In the genomic region with DNA sequence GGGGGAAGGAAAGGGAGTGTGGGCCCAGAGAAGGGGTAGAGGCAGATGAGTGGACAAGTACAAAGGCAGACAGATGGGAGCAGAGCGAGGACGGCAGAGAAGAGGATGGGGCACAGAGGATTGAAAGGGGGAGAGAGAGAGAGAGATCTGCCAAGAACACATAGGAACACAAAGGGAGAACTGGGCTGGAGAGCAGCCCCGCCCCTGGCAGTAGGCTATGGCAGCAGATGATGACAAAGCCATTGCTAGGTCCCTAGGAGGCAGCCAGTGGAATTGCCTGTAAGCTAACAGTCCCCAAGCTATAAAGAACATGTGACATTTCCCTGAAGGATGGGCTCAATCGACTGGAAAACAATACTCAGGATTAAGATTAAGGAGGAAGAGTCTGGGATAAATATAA, we compare ENCODE assay signal across 26 mouse cellular contexts. TPM values are rescaled to one million over a fixed set of nuclear protein-coding genes. Genes with fewer than 3 reads are reported as not detected.
DNase-seq lines count a peak whose midpoint lies in the region; ATAC-seq and TF ChIP-seq lines count a peak whose summit lies in the region.
"Had no signal": no experiment of that assay in that cellular context is flagged by ENCODE, and none has a peak within 500 bp of the region (broad histone marks: within the 10 kb centered on the region; RNA-seq: fewer than 3 reads in every experiment).

No protein-coding gene starts in this region.

- no peak for ATAC-seq in midbrain, embryonic 11.5 days (ENCODE audit: low FRiP score)
- no peak for ATAC-seq in midbrain, embryonic 15.5 days (replicated peaks)
- peak; percentile 60; the same call in 1 of the 2 replicates for ATAC-seq in hindbrain, embryonic 14.5 days (ENCODE audit: low FRiP score)
- no peak for ATAC-seq in midbrain, postnatal 0 days (ENCODE audit: low FRiP score)
- ATAC-seq in liver, postnatal 0 days, result no peak
- ATAC-seq: forebrain, embryonic 16.5 days; intestine, postnatal 0 days had no signal

- H3K27me3 ChIP-seq in midbrain, embryonic 11.5 days (ENCODE audit: control insufficient read depth, insufficient read depth, low read length), result no peaks in the 10 kb centered on the region
- no peaks in the 10 kb centered on the region for H3K27me3 ChIP-seq in midbrain, embryonic 15.5 days (replicated peaks)
- no peaks in the 10 kb centered on the region for H3K27me3 ChIP-seq in hindbrain, embryonic 10.5 days (ENCODE audit: insufficient read depth, poor library complexity, severe bottlenecking)
- H3K27me3 ChIP-seq in hindbrain, embryonic 14.5 days (ENCODE audit: control insufficient read depth, insufficient read depth, low read length), result no peaks in the 10 kb centered on the region
- H3K27me3 ChIP-seq in midbrain, postnatal 0 days (ENCODE audit: insufficient read depth, low read length), result no peaks in the 10 kb centered on the region
- no peaks in the 10 kb centered on the region for H3K27me3 ChIP-seq in liver, postnatal 0 days (ENCODE audit: insufficient read depth, low read length)
- H3K27me3 ChIP-seq: embryonic facial prominence, embryonic 13.5 days; kidney, embryonic 15.5 days; limb, embryonic 15.5 days; lung, embryonic 15.5 days; midbrain, embryonic 12.5 days had no signal

- peak; percentile 80 for DNase-seq in midbrain, embryonic 11.5 days (ENCODE audit: low spot score, missing footprints)
- no peak for DNase-seq in hindbrain, embryonic 10.5 days (ENCODE audit: low spot score)
- DNase-seq in hindbrain, embryonic 14.5 days (ENCODE audit: low spot score), result no peak
- DNase-seq in midbrain, postnatal 0 days (ENCODE audit: low spot score), result peak; percentile 32
- DNase-seq in liver, postnatal 0 days, result no peak
- no peak for DNase-seq in kidney, adult 8-10 months
- DNase-seq: adrenal gland, adult 8-10 months; cerebellum, adult 2 months; cerebellum, postnatal 25 days; gastrocnemius, postnatal 14 days; heart, adult 11 months; heart, postnatal 10 days; layer of hippocampus, adult 9-11 months; thymus, adult 18-20 months; thymus, postnatal 36 days had no signal

- H3K4me3 ChIP-seq in midbrain, embryonic 11.5 days (ENCODE audit: low read depth, low read length), result no peak overlapping the region
- no peak overlapping the region for H3K4me3 ChIP-seq in midbrain, embryonic 15.5 days
- H3K4me3 ChIP-seq in hindbrain, embryonic 10.5 days, result no peak overlapping the region
- H3K4me3 ChIP-seq in hindbrain, embryonic 14.5 days (replicated peaks; ENCODE audit: low read length), result no peak overlapping the region
- H3K4me3 ChIP-seq in midbrain, postnatal 0 days (ENCODE audit: low read depth, low read length), result no peak overlapping the region
- H3K4me3 ChIP-seq in liver, postnatal 0 days (ENCODE audit: low read depth, low read length), result no peak overlapping the region
- H3K4me3 ChIP-seq: embryonic facial prominence, embryonic 13.5 days; kidney, embryonic 15.5 days; left cerebral cortex, adult 2 months; limb, embryonic 15.5 days; lung, embryonic 15.5 days; midbrain, embryonic 12.5 days had no signal

- no peak for TF ChIP-seq CTCF in midbrain, postnatal 0 days (IDR thresholded peaks at IDR 0.05)
- TF ChIP-seq CTCF in liver, postnatal 0 days (IDR thresholded peaks at IDR 0.05; ENCODE audit: low read depth), result no peak

- 56% methylated on average over 4 of the region's 4 CpGs for WGBS in midbrain, embryonic 11.5 days
- 41% methylated on average over 4 of the region's 4 CpGs for WGBS in midbrain, embryonic 15.5 days
- WGBS in hindbrain, embryonic 10.5 days, result 57% methylated on average over 4 of the region's 4 CpGs
- 40% methylated on average over 4 of the region's 4 CpGs for WGBS in hindbrain, embryonic 14.5 days
- WGBS in midbrain, postnatal 0 days, result 50% methylated on average over 4 of the region's 4 CpGs
- WGBS in liver, postnatal 0 days (ENCODE audit: insufficient replicate concordance), result 64% methylated on average over 4 of the region's 4 CpGs

- H3K27ac ChIP-seq in midbrain, embryonic 11.5 days (ENCODE audit: low read depth, low read length), result no peak overlapping the region
- H3K27ac ChIP-seq in midbrain, embryonic 15.5 days, result no peak overlapping the region
- H3K27ac ChIP-seq in hindbrain, embryonic 10.5 days, result peak overlapping the region; percentile 76
- no peak overlapping the region for H3K27ac ChIP-seq in hindbrain, embryonic 14.5 days
- H3K27ac ChIP-seq in midbrain, postnatal 0 days (ENCODE audit: low read depth, low read length), result no peak overlapping the region
- no peak overlapping the region for H3K27ac ChIP-seq in liver, postnatal 0 days (ENCODE audit: low read depth)
- H3K27ac ChIP-seq: embryonic facial prominence, embryonic 13.5 days; kidney, embryonic 15.5 days; left cerebral cortex, adult 2 months; limb, embryonic 15.5 days; liver, embryonic 14.5 days; lung, embryonic 15.5 days; midbrain, embryonic 12.5 days had no signal

- H3K9ac ChIP-seq in midbrain, embryonic 11.5 days (ENCODE audit: low read length), result no peak overlapping the region
- no peak overlapping the region for H3K9ac ChIP-seq in midbrain, embryonic 15.5 days
- H3K9ac ChIP-seq in hindbrain, embryonic 14.5 days, result no peak overlapping the region
- no peak overlapping the region for H3K9ac ChIP-seq in midbrain, postnatal 0 days (replicated peaks; ENCODE audit: low read length, poor library complexity, severe bottlenecking)
- H3K9ac ChIP-seq in liver, postnatal 0 days (replicated peaks), result no peak overlapping the region
- H3K9ac ChIP-seq: embryonic facial prominence, embryonic 13.5 days; kidney, embryonic 15.5 days; limb, embryonic 15.5 days; liver, embryonic 14.5 days; lung, embryonic 15.5 days; midbrain, embryonic 12.5 days had no signal

- H3K4me1 ChIP-seq in midbrain, embryonic 11.5 days (ENCODE audit: control insufficient read depth, insufficient read depth, low read length), result peaks cover 8% of the 10 kb centered on the region; the same call in 1 of the 2 replicates
- H3K4me1 ChIP-seq in midbrain, embryonic 15.5 days, result no peaks in the 10 kb centered on the region
- peaks cover 22% of the 10 kb centered on the region for H3K4me1 ChIP-seq in hindbrain, embryonic 10.5 days (replicated peaks)
- H3K4me1 ChIP-seq in hindbrain, embryonic 14.5 days (replicated peaks; ENCODE audit: control insufficient read depth, insufficient read depth, low read length), result no peaks in the 10 kb centered on the region
- no peaks in the 10 kb centered on the region for H3K4me1 ChIP-seq in midbrain, postnatal 0 days (ENCODE audit: insufficient read depth, low read length)
- H3K4me1 ChIP-seq in liver, postnatal 0 days (ENCODE audit: insufficient read depth), result no peaks in the 10 kb centered on the region
- H3K4me1 ChIP-seq: embryonic facial prominence, embryonic 13.5 days; lung, embryonic 15.5 days had no signal

- TF ChIP-seq EP300 in liver, postnatal 0 days (IDR thresholded peaks at IDR 0.05; ENCODE audit: low read depth), result no peak

- no peaks in the 10 kb centered on the region for H3K9me3 ChIP-seq in midbrain, embryonic 11.5 days (ENCODE audit: control insufficient read depth, low read length)
- no peaks in the 10 kb centered on the region for H3K9me3 ChIP-seq in midbrain, embryonic 15.5 days
- H3K9me3 ChIP-seq in hindbrain, embryonic 10.5 days, result no peaks in the 10 kb centered on the region
- H3K9me3 ChIP-seq in hindbrain, embryonic 14.5 days (ENCODE audit: control insufficient read depth, low read length), result no peaks in the 10 kb centered on the region
- no peaks in the 10 kb centered on the region for H3K9me3 ChIP-seq in midbrain, postnatal 0 days (ENCODE audit: low read length)
- no peaks in the 10 kb centered on the region for H3K9me3 ChIP-seq in liver, postnatal 0 days (ENCODE audit: low read length)
- H3K9me3 ChIP-seq: embryonic facial prominence, embryonic 13.5 days; kidney, embryonic 15.5 days; limb, embryonic 15.5 days; lung, embryonic 15.5 days; midbrain, embryonic 12.5 days had no signal

- H3K36me3 ChIP-seq in midbrain, embryonic 11.5 days (ENCODE audit: control insufficient read depth, insufficient read depth, low read length), result no peaks in the 10 kb centered on the region
- H3K36me3 ChIP-seq in midbrain, embryonic 15.5 days (replicated peaks), result no peaks in the 10 kb centered on the region
- no peaks in the 10 kb centered on the region for H3K36me3 ChIP-seq in hindbrain, embryonic 10.5 days
- no peaks in the 10 kb centered on the region for H3K36me3 ChIP-seq in hindbrain, embryonic 14.5 days (replicated peaks; ENCODE audit: control insufficient read depth, insufficient read depth)
- H3K36me3 ChIP-seq in midbrain, postnatal 0 days (ENCODE audit: insufficient read depth, low read length), result no peaks in the 10 kb centered on the region
- H3K36me3 ChIP-seq in liver, postnatal 0 days (replicated peaks; ENCODE audit: insufficient read depth, low read length), result no peaks in the 10 kb centered on the region
- H3K36me3 ChIP-seq: embryonic facial prominence, embryonic 13.5 days; kidney, embryonic 15.5 days; limb, embryonic 15.5 days; lung, embryonic 15.5 days; midbrain, embryonic 12.5 days had no signal

- no peak overlapping the region for H3K4me2 ChIP-seq in midbrain, embryonic 11.5 days
- H3K4me2 ChIP-seq in midbrain, embryonic 15.5 days, result no peak overlapping the region
- H3K4me2 ChIP-seq in hindbrain, embryonic 14.5 days (replicated peaks), result no peak overlapping the region
- H3K4me2 ChIP-seq in midbrain, postnatal 0 days (ENCODE audit: low read depth, low read length, poor library complexity, severe bottlenecking), result no peak overlapping the region
- no peak overlapping the region for H3K4me2 ChIP-seq in liver, postnatal 0 days (ENCODE audit: low read depth, low read length)
- H3K4me2 ChIP-seq: embryonic facial prominence, embryonic 13.5 days; heart, embryonic 11.5 days; kidney, embryonic 15.5 days; limb, embryonic 15.5 days; lung, embryonic 15.5 days; midbrain, embryonic 12.5 days had no signal

RNA-seq across cellular contexts. Expression of a gene that starts 11.9 kb away (rescaled TPM):
- polyA plus RNA-seq in midbrain, embryonic 11.5 days (2014; fragmentation: Nextera tagmentation; extraction: Ambion mirVana), result 17.7 and 17.8 TPM in 2 replicates
- polyA plus RNA-seq in midbrain, embryonic 15.5 days (2015; fragmentation: Nextera tagmentation; extraction: Ambion mirVana), result 9.5 and 9.6 TPM in 2 replicates
- 11.9 and 13.1 TPM in 2 replicates for polyA plus RNA-seq in hindbrain, embryonic 10.5 days (2016; fragmentation: Nextera tagmentation; extraction: Ambion mirVana)
- polyA plus RNA-seq in hindbrain, embryonic 14.5 days (2014; fragmentation: Nextera tagmentation; extraction: Ambion mirVana), result 15.0 and 15.4 TPM in 2 replicates
- total RNA-seq in midbrain, postnatal 0 days (2014; rRNA removed), result 10.2 and 10.7 TPM in 2 replicates
- polyA plus RNA-seq in midbrain, postnatal 0 days (2015; fragmentation: Nextera tagmentation; extraction: Ambion mirVana), result 6.8 and 7.1 TPM in 2 replicates
- 5.2 and 6.9 TPM in 2 replicates for polyA plus RNA-seq in liver, postnatal 0 days (2015; fragmentation: Nextera tagmentation; extraction: Ambion mirVana)

Comparison
In these comparisons a context has a peak if more than half of its experiments do, and no peak if none do; other contexts are left out.
1. DNase-seq: peak in midbrain, embryonic 11.5 days (single experiment) and midbrain, postnatal 0 days (single experiment); none in hindbrain, embryonic 10.5 days (single experiment), hindbrain, embryonic 14.5 days (single experiment), liver, postnatal 0 days (single experiment) and kidney, adult 8-10 months (0 of 2).